Mouse (Mus musculus) adrenal gland, postnatal 10 days (tissue): Measurements from ENCODE around the gene Fam19a2. TPM values are rescaled to one million over a fixed set of nuclear protein-coding genes. Genes with fewer than 3 reads are reported as not detected.

Source experiments
- DNase-seq: peaks from one replicate; pipeline ENCODE4 v3.0.0; 2021; ENCODE audit warnings: mixed read lengths
- total RNA-seq, 2 experiments: library from RNA; stranded (reverse); gene quantifications; 2 replicates each; pipeline ENCODE4 v1.2.3; 2021

Fam19a2 gene
- total RNA-seq, 2 experiments from 2014 or later, result 1.2 to 1.5 TPM

GRCm38 (mm10) chr10:123748317-123748716 is 484.5 kb downstream of the Fam19a2 start:
- DNase-seq, result no peak

- DNase-seq, result no peak
Observed at GRCm38 (mm10) chr10:123751676-123752280, 488.0 kb downstream of the Fam19a2 start.

GRCm38 (mm10) chr10:123752755-123753154 is 489.0 kb downstream of the Fam19a2 start:
- DNase-seq, result no peak

GRCm38 (mm10) chr10:123753996-123754395 is 490.2 kb downstream of the Fam19a2 start:
- no peak for DNase-seq

- no peak for DNase-seq
Observed at GRCm38 (mm10) chr10:123789374-123789773, 525.6 kb downstream of the Fam19a2 start.

Other genes with a start within 250 kb of the Fam19a2 start
- gene Mon2, start 187.5 kb upstream of the Fam19a2 start, total RNA-seq, result 10 to 100 TPM; 62.0 to 78.6 TPM
- gene Usp15, start 67.0 kb upstream of the Fam19a2 start, total RNA-seq, result 10 to 100 TPM; 74.7 to 85.6 TPM